Mouse (Mus musculus) ovary, adult 18-20 months (tissue): ENCODE results near the gene Mkrn1.
"Not testable (repeated sequence)": the region's sequence is repeated elsewhere in the genome, so short reads cannot be mapped to it uniquely, and the experiment has no call there.

Source experiments
- DNase-seq: peaks from one replicate; pipeline ENCODE4 v3.0.0; 2022; ENCODE audit warnings: low spot score, mixed read lengths

The Mkrn1 gene

GRCm38 (mm10) chr6:39419851-39420721 lies at the start of gene Mkrn1:
Gene Mkrn1 (minus strand): TSS chr6:39420462.
- DNase-seq = peak; percentile 54

- DNase-seq = no peak
These were observed 49.2 kb upstream of the Mkrn1 start for GRCm38 (mm10) chr6:39469427-39469826.

- peak; percentile 51 for DNase-seq
These were observed 42.6 kb upstream of the Mkrn1 start for GRCm38 (mm10) chr6:39462621-39463538.

- DNase-seq = no peak
These were observed 39.8 kb upstream of the Mkrn1 start for GRCm38 (mm10) chr6:39460040-39460439.

GRCm38 (mm10) chr6:39455339-39456160 lies 35.3 kb upstream of the Mkrn1 start:
- no peak for DNase-seq

- no peak for DNase-seq
These were observed 34.4 kb upstream of the Mkrn1 start for GRCm38 (mm10) chr6:39454616-39455015.

GRCm38 (mm10) chr6:39453564-39453963 lies 33.3 kb upstream of the Mkrn1 start:
- no peak for DNase-seq

GRCm38 (mm10) chr6:39451033-39451432 lies 30.8 kb upstream of the Mkrn1 start:
- no peak for DNase-seq

- DNase-seq = no peak
These were observed 30.3 kb upstream of the Mkrn1 start for GRCm38 (mm10) chr6:39450580-39450979.

- DNase-seq = no peak
These were observed 27.3 kb upstream of the Mkrn1 start for GRCm38 (mm10) chr6:39447429-39448185.

- no peak for DNase-seq
These were observed 25.7 kb upstream of the Mkrn1 start for GRCm38 (mm10) chr6:39445801-39446572.

- no peak for DNase-seq
These were observed 22.6 kb upstream of the Mkrn1 start for GRCm38 (mm10) chr6:39442786-39443287.

GRCm38 (mm10) chr6:39440207-39440606 lies 19.9 kb upstream of the Mkrn1 start:
- DNase-seq = no peak

- DNase-seq = not testable (repeated sequence)
These were observed 17.3 kb upstream of the Mkrn1 start for GRCm38 (mm10) chr6:39437519-39437918.

GRCm38 (mm10) chr6:39435875-39436274 lies 15.6 kb upstream of the Mkrn1 start:
- DNase-seq = no peak

- no peak for DNase-seq
These were observed 14.7 kb upstream of the Mkrn1 start for GRCm38 (mm10) chr6:39434886-39435492.

GRCm38 (mm10) chr6:39434111-39434885 lies 14.0 kb upstream of the Mkrn1 start:
- no peak for DNase-seq

- DNase-seq = no peak
These were observed 13.4 kb upstream of the Mkrn1 start for GRCm38 (mm10) chr6:39433701-39434100.

- DNase-seq = no peak
These were observed 12.9 kb upstream of the Mkrn1 start for GRCm38 (mm10) chr6:39433174-39433573.
